Mouse (Mus musculus): ENCODE results near the gene Lamc2.

DNA sequence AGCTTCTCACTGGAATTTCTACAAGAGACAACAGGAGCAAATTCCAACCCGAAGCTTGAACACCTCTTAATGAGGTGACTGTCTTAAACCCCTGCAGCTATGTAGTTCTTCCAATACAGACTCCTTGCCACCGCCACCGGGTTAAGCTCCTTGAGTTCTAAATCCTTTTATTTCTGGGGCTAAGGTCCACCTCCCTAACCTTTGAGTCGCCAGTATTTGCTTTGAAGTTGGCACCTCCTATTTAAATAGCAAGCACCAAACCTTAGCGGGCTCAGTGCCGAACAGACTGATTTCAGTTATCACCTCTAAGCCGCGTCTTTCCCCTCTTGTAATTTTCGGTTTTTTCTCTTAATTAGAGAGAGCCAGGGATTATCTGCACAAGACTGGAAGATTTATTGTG is 112.8 kb downstream of the Lamc2 start:
- TF ChIP-seq CTCF (IDR thresholded peaks at IDR 0.05 in 2 of 3, conservative IDR thresholded peaks at IDR 0.05 in 1 of 3; ENCODE audit: control insufficient read depth in 1 of 3, insufficient read depth in 1 of 3, low read depth in 2 of 3, low read length in 3 of 3, poor library complexity in 1 of 3, severe bottlenecking in 1 of 3): no peak
- no peak for TF ChIP-seq ZC3H11A (IDR thresholded peaks at IDR 0.05; ENCODE audit: low read depth, low read length)
- no peak for TF ChIP-seq E2F4 (IDR thresholded peaks at IDR 0.05; ENCODE audit: borderline replicate concordance, low read depth, low read length)
- no peak for TF ChIP-seq USF2 (IDR thresholded peaks at IDR 0.05; ENCODE audit: borderline replicate concordance in 1 of 2, insufficient read depth in 1 of 2, low read depth in 1 of 2, low read length in 2 of 2)
- TF ChIP-seq POLR2AphosphoS5 (IDR thresholded peaks at IDR 0.05; ENCODE audit: borderline replicate concordance, low read depth, low read length): no peak
- no peak for TF ChIP-seq MEF2A (IDR thresholded peaks at IDR 0.05; ENCODE audit: extremely low read depth, insufficient replicate concordance, low read depth, low read length, poor library complexity, severe bottlenecking)
- TF ChIP-seq MAX (IDR thresholded peaks at IDR 0.05; ENCODE audit: low read length): no peak
- TF ChIP-seq BHLHE40 (IDR thresholded peaks at IDR 0.05; ENCODE audit: borderline replicate concordance, low read depth, low read length): no peak

Data from MEL (cell line).